Mouse (Mus musculus) small intestine, adult 2 months (tissue): ENCODE measurements around the gene Adamtsl1.

Experiments used
- CTCF ChIP-seq: fragments of 200-500 bp; IDR thresholded peaks from 2 replicates; pipeline ENCODE4 v1.5.1; 2012; ENCODE audit warnings: low read depth, mild to moderate bottlenecking, control low read depth, inconsistent platforms, low read length, moderate library complexity, mixed read lengths; ENCODE audit not compliant: insufficient replicate concordance, insufficient read length; ENCODE audit errors: extremely low read depth
- POLR2A ChIP-seq: fragments of 200-500 bp; IDR thresholded peaks from 2 replicates; pipeline ENCODE4 v1.6.1; 2012; ENCODE audit warnings: low read depth, mild to moderate bottlenecking, control low read depth, inconsistent platforms, low read length, moderate library complexity

DNA sequence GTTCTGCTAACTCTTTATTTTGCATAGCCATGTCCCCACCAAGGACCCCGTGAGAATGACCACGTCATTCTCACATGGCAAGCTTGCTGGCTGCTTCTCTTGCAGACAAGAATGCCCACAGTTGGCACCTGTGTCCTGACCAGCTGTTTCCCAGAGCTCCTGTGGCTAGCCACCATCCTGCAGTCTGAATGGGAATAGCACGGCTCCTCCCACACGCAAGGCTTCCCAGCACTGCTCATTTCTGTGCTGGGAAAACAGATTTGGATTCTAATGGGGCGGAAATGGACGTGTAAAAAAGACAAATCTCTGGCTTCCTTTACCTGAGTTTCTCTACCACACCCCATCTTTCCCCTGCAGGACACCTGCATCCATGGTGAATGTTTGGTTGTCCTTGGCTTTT lies 531.9 kb downstream of the Adamtsl1 start:
- TF ChIP-seq POLR2A (no peak), CTCF (no peak)
